Mouse (Mus musculus) forebrain, embryonic 14.5 days (tissue): Measurements from ENCODE around the gene Tbc1d22a. TPM values are rescaled to one million over a fixed set of nuclear protein-coding genes. Genes with fewer than 3 reads are reported as not detected.
"Not testable (repeated sequence)": the region's sequence is repeated elsewhere in the genome, so short reads cannot be mapped to it uniquely, and the experiment has no call there.

ENCODE experiments used
- ATAC-seq: fragments of 200-750 bp; cut with Nextera tagmentation; 2 replicates; pipeline ENCODE4 v1.8.0; 2017; ENCODE audit warnings: mild to moderate bottlenecking, moderate library complexity
- DNase-seq: peaks from one replicate; pipeline ENCODE4 v3.0.0-alpha.2; 2015; ENCODE audit warnings: low spot score
- H3K27ac ChIP-seq: fragments of 300-500 bp; sonication (generic); 2 replicates; pipeline ENCODE4 v1.5.1; 2014; ENCODE audit warnings: low read depth, mild to moderate bottlenecking, control low read depth, low read length, moderate library complexity
- H3K27me3 ChIP-seq: fragments of 300-500 bp; sonication (generic); replicated peaks from 2 replicates; pipeline ENCODE4 v1.6.1; 2014; ENCODE audit warnings: low read length, control low read depth, mixed read lengths; ENCODE audit not compliant: control insufficient read depth, insufficient read depth
- H3K36me3 ChIP-seq: fragments of 300-500 bp; sonication (generic); 2 replicates; pipeline ENCODE4 v1.6.1; 2014; ENCODE audit warnings: low read length, control low read depth; ENCODE audit not compliant: control insufficient read depth, insufficient read depth
- H3K4me1 ChIP-seq: fragments of 300-500 bp; sonication (generic); 2 replicates; pipeline ENCODE4 v1.6.1; 2014; ENCODE audit warnings: antibody characterized with exemption, low read length, control low read depth; ENCODE audit not compliant: control insufficient read depth, insufficient read depth
- H3K4me2 ChIP-seq: fragments of 300-500 bp; sonication (generic); 2 replicates; pipeline ENCODE4 v1.6.1; 2014; ENCODE audit warnings: mild to moderate bottlenecking, control low read depth, low read length
- H3K4me3 ChIP-seq: fragments of 300-500 bp; sonication (generic); 2 replicates; pipeline ENCODE4 v1.5.1; 2014; ENCODE audit warnings: low read depth, low read length, control low read depth
- H3K9ac ChIP-seq: fragments of 300-500 bp; sonication (generic); 2 replicates; pipeline ENCODE4 v1.6.1; 2014; ENCODE audit warnings: mild to moderate bottlenecking, low read length, control low read depth, moderate library complexity
- H3K9me3 ChIP-seq: fragments of 300-500 bp; sonication (generic); replicated peaks from 2 replicates; pipeline ENCODE4 v1.6.1; 2016; ENCODE audit warnings: low read length, control low read depth, mixed read lengths; ENCODE audit not compliant: control insufficient read depth
- WGBS: fragments of 180-500 bp; shearing (Covaris S2); extraction: QIAGEN DNeasy Blood & Tissue Kit; methylation state at CpG from one replicate; pipeline ENCODE4 v1.1.7; 2014; 5-methylcytosine and 5-hydroxymethylcytosine counted together
- polyA plus RNA-seq: library from polyadenylated mRNA; unstranded; fragments of >200 nt; fragmentation: Nextera tagmentation; extraction: Ambion mirVana; gene quantifications from 2 replicates; pipeline ENCODE4 v1.2.1, GENCODE M21; 2014

Gene Tbc1d22a
- polyA plus RNA-seq, 1 experiment from 2014 or later, result 8.0 TPM

- DNase-seq, ATAC-seq: not testable (repeated sequence)
- 88% methylated on average over 2 of the region's 2 CpGs for WGBS
Observed at GRCm38 (mm10) chr15:86177703-86178251, 36.5 kb upstream of the Tbc1d22a start.

GRCm38 (mm10) chr15:86178594-86178993 lies 35.7 kb upstream of the Tbc1d22a start:
- H3K4me1 ChIP-seq, result 0 out of 2 replicates have a peak, but pooled peaks cover 2% of the 10 kb centered on the region
- no peak overlapping the region for H3K4me3 ChIP-seq
- no peaks in the 10 kb centered on the region for H3K36me3 ChIP-seq
- no peak overlapping the region for H3K27ac ChIP-seq
- ATAC-seq (no peak), DNase-seq (no peak)
- no peak overlapping the region for H3K9ac ChIP-seq
- H3K9me3 ChIP-seq, result no peaks in the 10 kb centered on the region
- no peaks in the 10 kb centered on the region for H3K27me3 ChIP-seq
- WGBS, result 88% methylated on average over 6 of the region's 6 CpGs
- no peak overlapping the region for H3K4me2 ChIP-seq

More at GRCm38 (mm10) chr15:86177703-86178251, 36.5 kb upstream of the Tbc1d22a start:
- H3K9me3 ChIP-seq, H3K4me2 ChIP-seq, H3K27me3 ChIP-seq, H3K4me1 ChIP-seq, H3K27ac ChIP-seq, H3K4me3 ChIP-seq, H3K9ac ChIP-seq, H3K36me3 ChIP-seq: not testable (repeated sequence)

DNA sequence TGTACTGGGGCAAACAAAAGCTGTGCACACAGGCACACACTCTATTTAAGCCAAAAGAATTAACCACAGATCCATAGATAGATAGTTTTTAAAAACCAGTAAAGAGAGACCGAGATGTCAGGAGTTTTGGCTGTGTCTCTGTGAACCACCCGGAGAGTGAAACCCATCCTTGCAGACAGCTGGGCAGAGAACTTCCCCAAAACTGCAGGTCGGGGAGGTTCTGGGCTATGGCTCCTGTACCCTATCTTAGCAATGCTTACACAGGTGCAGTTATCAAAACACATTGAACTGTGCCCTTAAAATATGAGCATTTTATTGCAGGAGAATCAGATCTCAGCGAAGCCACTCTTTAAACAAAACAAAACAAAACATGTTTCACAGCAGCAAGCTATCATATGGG lies 33.8 kb upstream of the Tbc1d22a start:
- no peaks in the 10 kb centered on the region for H3K36me3 ChIP-seq
- DNase-seq (no peak), ATAC-seq (no peak)
- 88% methylated on average over 4 of the region's 4 CpGs for WGBS
- peaks cover 4% of the 10 kb centered on the region; the same call in 1 of the 2 replicates for H3K4me1 ChIP-seq
- no peak overlapping the region for H3K9ac ChIP-seq
- H3K4me3 ChIP-seq, result no peak overlapping the region
- H3K9me3 ChIP-seq, result no peaks in the 10 kb centered on the region
- no peak overlapping the region for H3K4me2 ChIP-seq
- H3K27me3 ChIP-seq, result no peaks in the 10 kb centered on the region
- H3K27ac ChIP-seq, result no peak overlapping the region

DNA sequence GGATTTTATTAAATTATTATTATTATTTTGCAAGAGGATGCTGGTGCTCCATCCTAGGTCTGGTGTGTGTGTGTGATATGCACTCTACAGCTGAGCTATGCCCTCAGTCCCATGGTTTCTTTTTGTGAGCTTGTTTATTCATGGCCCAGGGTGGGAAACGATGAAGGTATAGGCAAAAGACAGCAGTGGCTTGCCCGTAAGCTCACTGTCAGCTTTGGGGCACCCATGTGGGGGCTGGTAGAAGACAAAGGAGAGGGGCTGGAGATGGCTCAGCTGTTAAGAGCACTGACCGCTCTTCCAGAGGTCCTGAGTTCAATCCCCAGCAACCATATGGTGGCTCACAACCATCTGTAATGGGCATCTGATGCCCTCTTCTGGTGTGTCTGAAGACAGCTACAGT lies 32.9 kb upstream of the Tbc1d22a start:
- DNase-seq, H3K9me3 ChIP-seq, H3K4me2 ChIP-seq, H3K4me3 ChIP-seq, H3K36me3 ChIP-seq, H3K9ac ChIP-seq, H3K4me1 ChIP-seq, H3K27me3 ChIP-seq, ATAC-seq, H3K27ac ChIP-seq: not testable (repeated sequence)
- 89% methylated on average over 3 of the region's 3 CpGs for WGBS

DNA sequence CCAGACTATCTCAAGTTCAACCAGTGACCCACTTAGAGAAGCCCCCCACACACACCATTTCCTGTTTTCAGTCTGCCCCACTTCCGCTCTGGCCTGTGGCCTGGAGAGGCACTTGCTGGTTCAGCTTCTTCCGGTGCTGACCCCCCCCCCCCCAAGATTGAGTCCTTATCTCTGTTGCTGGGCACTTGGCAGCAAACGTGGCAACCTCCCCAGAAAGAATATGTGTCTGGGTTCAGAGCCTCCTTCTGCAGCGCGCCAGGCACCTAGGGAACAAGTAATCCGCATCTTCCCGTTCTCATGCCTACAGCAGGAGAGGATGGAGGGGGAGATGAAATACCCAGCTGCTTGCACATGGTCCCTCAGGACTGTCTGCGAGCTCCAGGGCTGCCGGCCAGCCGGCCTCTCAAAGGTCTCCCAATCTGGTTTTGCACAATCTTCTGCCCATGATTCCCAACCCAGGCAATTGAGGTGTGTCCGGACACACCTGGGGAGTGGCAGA lies 32.3 kb upstream of the Tbc1d22a start:
- H3K27ac ChIP-seq, result no peak overlapping the region
- DNase-seq (no peak), ATAC-seq (no peak)
- no peak overlapping the region for H3K9ac ChIP-seq
- H3K4me1 ChIP-seq, result peaks cover 4% of the 10 kb centered on the region
- WGBS, result 62% methylated on average over 11 of the region's 11 CpGs
- no peaks in the 10 kb centered on the region for H3K36me3 ChIP-seq
- no peak overlapping the region for H3K4me3 ChIP-seq
- no peak overlapping the region for H3K4me2 ChIP-seq
- H3K27me3 ChIP-seq, result no peaks in the 10 kb centered on the region
- H3K9me3 ChIP-seq, result no peaks in the 10 kb centered on the region

DNA sequence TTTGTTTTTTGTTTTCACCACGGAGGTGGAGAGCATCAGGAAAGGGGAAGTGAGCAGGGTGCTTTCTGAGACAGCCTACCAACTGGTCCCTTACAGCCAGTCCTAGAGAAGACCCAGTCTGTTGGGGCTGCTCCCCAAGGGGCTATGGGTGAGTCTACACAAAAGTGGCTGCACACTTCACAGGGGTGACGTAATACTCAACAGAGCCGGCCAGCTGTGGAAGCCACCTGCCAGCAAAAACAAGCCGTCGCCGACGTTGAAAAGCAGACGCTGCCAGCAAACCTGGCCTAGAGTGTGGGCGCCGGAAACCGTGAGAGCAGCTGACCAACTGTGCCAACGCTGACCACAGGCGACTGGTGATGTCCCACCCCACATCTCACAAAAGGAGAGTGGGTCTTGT lies 31.6 kb upstream of the Tbc1d22a start:
- Histone ChIP-seq H3K27ac (no peak overlapping the region), H3K4me3 (no peak overlapping the region), H3K36me3 (no peaks in the 10 kb centered on the region), H3K4me2 (no peak overlapping the region), H3K27me3 (no peaks in the 10 kb centered on the region), H3K4me1 (peaks cover 4% of the 10 kb centered on the region), H3K9ac (peak overlapping the region; percentile 25; the same call in 1 of the 2 replicates), H3K9me3 (no peaks in the 10 kb centered on the region)
- DNase-seq, result peak; percentile 35
- ATAC-seq, result peak; percentile 22; the same call in 1 of the 2 replicates
- 44% methylated on average over 13 of the region's 13 CpGs for WGBS

- ATAC-seq (no peak), DNase-seq (no peak)
- WGBS, result 91% methylated on average over 8 of the region's 8 CpGs
- no peaks in the 10 kb centered on the region for H3K9me3 ChIP-seq
- H3K9ac ChIP-seq, result no peak overlapping the region
- H3K27me3 ChIP-seq, result no peaks in the 10 kb centered on the region
- no peak overlapping the region for H3K27ac ChIP-seq
- H3K36me3 ChIP-seq, result no peaks in the 10 kb centered on the region
- H3K4me1 ChIP-seq, result peaks cover 4% of the 10 kb centered on the region
- H3K4me3 ChIP-seq, result no peak overlapping the region
- no peak overlapping the region for H3K4me2 ChIP-seq
Observed at GRCm38 (mm10) chr15:86183484-86183883, 30.8 kb upstream of the Tbc1d22a start.

- no peak for DNase-seq
- Histone ChIP-seq H3K36me3 (no peaks in the 10 kb centered on the region), H3K4me3 (peak overlapping the region; percentile 88; the same call in 1 of the 2 replicates), H3K9ac (0 out of 2 replicates have a peak overlapping the region, but pooled peaks have one; percentile 93), H3K27ac (no peak overlapping the region), H3K27me3 (no peaks in the 10 kb centered on the region), H3K4me1 (peaks cover 4% of the 10 kb centered on the region), H3K9me3 (no peaks in the 10 kb centered on the region), H3K4me2 (peak overlapping the region; percentile 83)
- ATAC-seq, result no peak
- 86% methylated on average over 5 of the region's 5 CpGs for WGBS
Observed at GRCm38 (mm10) chr15:86184071-86184470, 30.2 kb upstream of the Tbc1d22a start.

- Histone ChIP-seq H3K4me3 (peak overlapping the region; percentile 88), H3K4me2 (peak overlapping the region; percentile 83), H3K36me3 (no peaks in the 10 kb centered on the region), H3K9ac (peak overlapping the region; percentile 93), H3K9me3 (no peaks in the 10 kb centered on the region), H3K27me3 (no peaks in the 10 kb centered on the region), H3K4me1 (peaks cover 4% of the 10 kb centered on the region), H3K27ac (peak overlapping the region; percentile 84)
- WGBS, result under 1% methylated on average over 68 of the region's 70 CpGs
- ATAC-seq (peak; percentile 69), DNase-seq (peak; percentile 63)
Observed at GRCm38 (mm10) chr15:86184851-86185688, 29.2 kb upstream of the Tbc1d22a start.
